Mouse (Mus musculus): ENCODE measurements around the gene Ccdc69. TPM values are rescaled to one million over a fixed set of nuclear protein-coding genes. Genes with fewer than 3 reads are reported as not detected.

Gene Ccdc69
- polyA plus RNA-seq (2012; rRNA removed), result 0.44 and 0.86 TPM in 2 replicates

DNA sequence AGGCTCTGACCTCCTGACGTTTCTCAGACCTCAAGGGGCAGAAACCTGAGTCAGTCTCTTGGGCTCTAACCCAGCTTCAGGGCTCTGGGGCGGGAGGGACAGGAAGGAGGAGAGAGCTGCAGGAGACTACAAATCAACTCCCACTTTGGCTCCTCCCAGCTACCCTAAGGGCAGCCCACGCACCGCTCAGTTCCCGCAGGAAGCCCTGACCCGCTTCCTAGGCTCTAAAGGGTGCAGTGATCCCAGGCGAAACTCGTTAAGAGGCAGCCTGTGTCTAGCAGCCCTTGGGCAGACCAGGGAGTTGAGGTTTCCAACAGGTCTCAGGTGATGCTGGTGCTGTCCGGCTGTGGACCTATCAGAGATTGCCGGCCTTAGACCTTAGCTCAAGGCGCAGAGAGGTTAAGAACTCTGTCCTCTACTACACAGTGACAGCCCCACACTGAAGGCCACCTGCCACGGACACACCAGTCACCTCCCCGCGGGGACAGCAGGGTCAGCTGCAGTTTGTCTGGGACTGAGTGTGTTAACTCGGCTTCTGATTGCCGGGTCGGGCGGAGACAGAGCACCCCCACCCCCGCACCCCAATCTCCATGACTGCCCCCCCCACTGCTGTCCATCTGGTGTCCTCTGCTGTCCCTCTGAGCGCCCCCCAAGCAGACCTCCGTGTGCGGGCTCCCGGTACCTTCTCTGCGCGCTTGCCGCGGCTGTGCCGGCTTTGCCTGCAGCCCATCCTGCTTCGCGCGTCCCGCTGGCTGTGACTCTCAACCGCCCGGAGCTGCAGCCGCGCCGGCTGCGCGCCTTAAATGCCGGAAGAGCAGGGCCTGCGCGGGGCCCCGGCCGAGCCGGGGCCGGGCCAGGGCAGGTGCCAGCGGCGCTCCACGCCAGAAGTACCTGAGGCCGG lies at the start of gene Ccdc69:
Gene Ccdc69 (minus strand): TSS at position 801 of the 901 bp plus-strand sequence.

GRCm38 (mm10) chr11:55097463-55098188 lies 19.7 kb upstream of the Ccdc69 start, which contains the start of gene Gm2a:
Gene Gm2a, plus strand, starts transcription at chr11:55098115.

DNA sequence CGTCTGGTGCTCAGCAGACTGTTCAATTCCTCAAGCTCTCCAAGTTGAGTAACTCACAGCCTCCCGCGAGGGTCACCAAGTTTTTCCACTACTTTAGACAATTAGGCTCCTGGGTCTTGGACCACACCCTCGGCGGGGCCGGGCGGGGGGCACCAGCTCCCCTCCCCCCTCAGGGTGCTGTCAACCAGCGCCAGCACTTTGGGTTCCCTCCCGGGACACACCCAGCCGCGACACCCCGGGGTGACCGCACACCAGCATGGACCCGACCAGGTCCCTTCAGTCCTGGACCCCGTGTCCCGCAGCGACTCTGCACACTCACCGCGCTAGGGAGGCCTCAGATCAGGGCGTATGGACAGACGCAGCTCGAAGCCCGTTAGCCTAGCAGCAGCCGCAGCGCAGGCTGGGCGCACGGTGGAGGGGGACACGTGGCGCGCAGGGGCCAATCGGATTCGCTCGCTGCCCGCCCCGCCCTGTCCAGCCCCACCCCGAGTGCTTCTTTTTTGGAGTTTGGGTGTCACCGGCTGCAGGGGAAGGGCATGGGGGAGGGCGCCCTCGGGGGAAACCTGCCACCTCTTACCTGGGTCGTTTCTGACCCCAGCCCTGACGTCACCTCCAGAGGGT lies 44.8 kb downstream of the Ccdc69 start, which contains the start of gene Anxa6:
Gene Anxa6 (minus strand): TSS at position 406 of the 621 bp plus-strand sequence.

Other genes starting within 250 kb of the Ccdc69 start
- 0.05 and 0.08 TPM in 2 replicates for gene Lyrm7, start 217.2 kb downstream of the Ccdc69 start, polyA plus RNA-seq (2012; rRNA removed)
- 290 and 369 TPM in 2 replicates for gene Hint1, start 211.7 kb downstream of the Ccdc69 start, polyA plus RNA-seq (2012; rRNA removed)
- 93.9 and 103 TPM in 2 replicates for gene Gpx3, start 175.7 kb downstream of the Ccdc69 start, polyA plus RNA-seq (2012; rRNA removed)
- gene Tnip1, start 115.2 kb downstream of the Ccdc69 start, polyA plus RNA-seq (2012; rRNA removed), result 24.4 and 24.6 TPM in 2 replicates
- 32.6 and 33.5 TPM in 2 replicates for gene Anxa6, start 44.7 kb downstream of the Ccdc69 start, polyA plus RNA-seq (2012; rRNA removed)
- 17.3 and 27.2 TPM in 2 replicates for gene Gm2a, start 20.0 kb upstream of the Ccdc69 start, polyA plus RNA-seq (2012; rRNA removed)
- gene Slc36a3, start 73.6 kb upstream of the Ccdc69 start, polyA plus RNA-seq (2012; rRNA removed), result 0.03 and 0.12 TPM in 2 replicates
- gene Slc36a2, start 106.9 kb upstream of the Ccdc69 start, polyA plus RNA-seq (2012; rRNA removed), result 2.6 and 3.2 TPM in 2 replicates
- 9.4 and 10.3 TPM in 2 replicates for gene Slc36a1, start 126.2 kb upstream of the Ccdc69 start, polyA plus RNA-seq (2012; rRNA removed)

Data from stomach, adult 2 months (tissue).